Mouse (Mus musculus) stomach, postnatal 0 days (tissue): Measurements from ENCODE around the gene Akap8l. TPM values are rescaled to one million over a fixed set of nuclear protein-coding genes. Genes with fewer than 3 reads are reported as not detected.
A peak's percentile ranks its signal among the peaks of the same experiment; 100 is the strongest.

Experiments used
- ATAC-seq: fragments of 200-750 bp; cut with Nextera tagmentation; 2 replicates; pipeline ENCODE4 v1.8.0; 2017; ENCODE audit not compliant: low FRiP score, low TSS enrichment
- DNase-seq: peaks from one replicate; pipeline ENCODE4 v3.0.0-alpha.2; 2016; ENCODE audit warnings: low spot score
- H3K27ac ChIP-seq: fragments of 300-500 bp; sonication (generic); replicated peaks from 2 replicates; pipeline ENCODE4 v1.5.1; 2014; ENCODE audit warnings: mild to moderate bottlenecking, control low read depth
- H3K27me3 ChIP-seq: fragments of 300-500 bp; sonication (generic); 2 replicates; pipeline ENCODE4 v1.6.1; 2014; ENCODE audit warnings: low read length; ENCODE audit not compliant: control insufficient read depth, insufficient read depth
- H3K36me3 ChIP-seq: fragments of 300-500 bp; sonication (generic); 2 replicates; pipeline ENCODE4 v1.6.1; 2014; ENCODE audit warnings: low read length, mixed read lengths; ENCODE audit not compliant: control insufficient read depth, insufficient read depth
- H3K4me1 ChIP-seq: fragments of 300-500 bp; sonication (generic); replicated peaks from 2 replicates; pipeline ENCODE4 v1.6.1; 2014; ENCODE audit warnings: antibody characterized with exemption; ENCODE audit not compliant: control insufficient read depth, insufficient read depth
- H3K4me2 ChIP-seq: fragments of 300-500 bp; sonication (generic); replicated peaks from 2 replicates; pipeline ENCODE4 v1.6.1; 2014; ENCODE audit warnings: low read depth, mild to moderate bottlenecking, control low read depth, moderate library complexity
- H3K4me3 ChIP-seq: fragments of 300-500 bp; sonication (generic); 2 replicates; pipeline ENCODE4 v1.5.1; 2014; ENCODE audit warnings: low read depth, low read length, control low read depth
- H3K9ac ChIP-seq: fragments of 300-500 bp; sonication (generic); 2 replicates; pipeline ENCODE4 v1.6.1; 2014; ENCODE audit warnings: mild to moderate bottlenecking, low read length, control low read depth, mixed read lengths
- H3K9me3 ChIP-seq: fragments of 300-500 bp; sonication (generic); 2 replicates; pipeline ENCODE4 v1.6.1; 2016; ENCODE audit warnings: low read length; ENCODE audit not compliant: control insufficient read depth
- CTCF ChIP-seq: IDR thresholded peaks from 2 replicates; pipeline ENCODE4 v1.5.1; 2016; ENCODE audit warnings: antibody characterized with exemption, low read depth, mild to moderate bottlenecking, moderate library complexity
- EP300 ChIP-seq: optimal IDR thresholded peaks from 2 replicates; pipeline ENCODE3; 2016; ENCODE audit warnings: antibody characterized with exemption
- WGBS: fragments of 180-500 bp; shearing (Covaris S2); extraction: QIAGEN DNeasy Blood & Tissue Kit; methylation state at CpG from one replicate; pipeline ENCODE4 v1.1.7; 2014; 5-methylcytosine and 5-hydroxymethylcytosine counted together
- polyA plus RNA-seq: library from polyadenylated mRNA; unstranded; fragments of >200 nt; fragmentation: Nextera tagmentation; extraction: Ambion mirVana; gene quantifications from 2 replicates; pipeline ENCODE4 v1.2.1, GENCODE M21; 2015

The Akap8l gene
- polyA plus RNA-seq, 1 experiment from 2014 or later = 25.2 TPM

DNA sequence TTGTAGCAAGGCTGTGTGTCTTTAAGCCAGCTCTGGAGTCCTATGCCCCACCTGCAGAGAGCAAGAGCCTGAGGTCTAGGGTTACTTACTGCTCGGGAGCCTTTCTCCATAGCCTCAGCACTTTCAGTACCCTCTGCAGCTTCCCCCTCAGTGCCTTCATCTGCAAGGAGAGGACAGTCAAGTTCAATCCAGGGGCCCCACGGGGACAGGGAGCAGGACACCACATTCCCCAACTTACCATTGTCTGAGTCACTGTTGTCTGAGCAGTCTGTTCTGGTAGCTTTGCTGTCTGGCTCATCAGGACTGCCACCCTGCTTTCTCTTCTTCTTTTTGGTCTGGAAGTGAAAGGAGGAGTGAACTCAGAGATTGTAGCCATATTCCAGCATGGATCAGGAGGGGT, 14.5 kb downstream of the Akap8l start:
- H3K4me1 ChIP-seq = no peaks in the 10 kb centered on the region
- no peak for DNase-seq
- no peak for ATAC-seq
- WGBS = 76% methylated on average over 2 of the region's 2 CpGs
- no peaks in the 10 kb centered on the region for H3K9me3 ChIP-seq
- no peak overlapping the region for H3K9ac ChIP-seq
- no peak overlapping the region for H3K4me2 ChIP-seq
- H3K4me3 ChIP-seq = no peak overlapping the region
- H3K36me3 ChIP-seq = peaks cover 39% of the 10 kb centered on the region
- no peaks in the 10 kb centered on the region for H3K27me3 ChIP-seq
- H3K27ac ChIP-seq = no peak overlapping the region
- TF ChIP-seq CTCF = no peak
- no peak for TF ChIP-seq EP300

DNA sequence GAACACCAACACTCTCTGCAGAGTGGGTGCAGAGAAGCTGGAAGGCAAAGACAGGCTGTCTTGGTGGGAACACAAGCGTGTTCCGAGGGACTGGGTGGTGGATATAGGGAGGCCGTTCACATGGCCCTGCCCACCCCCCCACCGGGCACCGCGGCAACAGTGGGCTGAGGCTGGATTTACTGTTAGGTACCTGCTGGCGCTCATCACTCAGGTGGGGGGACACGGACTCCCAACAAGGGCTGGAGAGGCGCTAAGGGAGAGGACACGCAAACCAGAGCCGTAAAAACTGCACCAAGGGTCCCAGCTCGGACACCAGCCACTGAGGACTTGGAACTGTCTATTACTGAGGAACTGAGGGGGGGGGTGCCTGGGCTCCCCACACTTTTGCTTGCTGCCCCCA, 15.5 kb downstream of the Akap8l start:
- Histone ChIP-seq H3K27me3 (no peaks in the 10 kb centered on the region), H3K4me1 (no peaks in the 10 kb centered on the region), H3K4me3 (no peak overlapping the region), H3K27ac (no peak overlapping the region), H3K36me3 (peaks cover 39% of the 10 kb centered on the region), H3K4me2 (no peak overlapping the region), H3K9me3 (no peaks in the 10 kb centered on the region), H3K9ac (no peak overlapping the region)
- ATAC-seq = no peak; the same call in 1 of the 2 replicates
- no peak for DNase-seq
- WGBS = 96% methylated on average over 11 of the region's 12 CpGs
- no peak for TF ChIP-seq CTCF
- no peak for TF ChIP-seq EP300

DNA sequence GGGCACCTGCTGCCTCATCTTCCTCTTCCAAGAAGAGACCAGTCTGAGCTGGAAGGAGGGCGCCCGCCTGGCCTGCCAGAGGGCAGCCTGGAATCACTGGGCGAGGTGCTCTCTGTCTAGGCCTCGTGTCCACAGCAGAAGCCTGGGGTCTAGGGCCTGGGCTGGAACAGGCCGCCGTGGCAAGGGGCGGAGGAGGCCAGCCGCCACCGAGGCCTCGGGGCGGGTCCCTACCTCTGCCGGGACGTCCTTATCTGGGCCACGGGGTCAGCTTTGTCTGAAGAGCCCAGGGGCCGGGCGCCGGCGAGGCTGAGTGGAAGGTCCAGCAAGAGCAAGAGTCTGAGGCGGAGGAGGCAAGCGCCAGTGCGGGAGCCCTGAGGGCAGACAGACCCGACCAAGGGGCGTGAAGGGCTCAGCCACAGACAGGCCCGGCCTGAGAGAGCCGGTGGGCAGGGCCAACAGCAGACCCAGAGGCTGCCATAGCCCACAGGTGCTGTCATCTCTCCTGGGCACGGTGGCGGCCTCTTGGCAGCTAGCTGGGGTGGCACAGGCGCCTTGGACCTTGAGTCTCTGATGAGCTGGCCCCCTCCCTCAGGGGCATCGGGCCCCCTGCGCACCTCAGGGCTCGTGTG, 16.6 kb downstream of the Akap8l start:
- peak; percentile 56; the same call in 1 of the 2 replicates for ATAC-seq
- Histone ChIP-seq H3K9me3 (no peaks in the 10 kb centered on the region), H3K4me2 (no peak overlapping the region), H3K27ac (no peak overlapping the region), H3K36me3 (peaks cover 37% of the 10 kb centered on the region), H3K4me1 (no peaks in the 10 kb centered on the region), H3K9ac (no peak overlapping the region), H3K27me3 (no peaks in the 10 kb centered on the region), H3K4me3 (no peak overlapping the region)
- WGBS = 72% methylated on average over 31 of the region's 31 CpGs
- no peak for TF ChIP-seq EP300
- no peak for TF ChIP-seq CTCF
- peak; percentile 37 for DNase-seq

DNA sequence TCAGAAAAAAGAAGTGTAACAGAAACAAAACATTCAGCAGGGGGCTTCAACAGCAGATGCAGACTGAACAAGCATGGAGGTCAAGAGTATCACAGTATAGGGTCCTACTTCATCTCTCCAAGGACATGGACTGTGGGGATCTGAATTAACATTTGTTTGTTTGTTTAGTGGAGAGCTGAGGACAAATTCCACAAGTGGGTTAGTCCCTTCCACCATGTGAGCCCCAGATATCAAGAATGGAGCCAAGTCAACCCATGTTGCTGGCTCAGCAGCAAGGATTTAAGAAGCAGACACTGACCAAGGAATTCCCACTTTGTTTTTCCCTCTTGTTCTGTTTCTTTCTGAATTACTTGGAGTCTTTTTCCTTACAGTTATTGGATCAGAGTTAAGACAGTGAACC, 22.9 kb downstream of the Akap8l start:
- H3K9me3 ChIP-seq = no peaks in the 10 kb centered on the region
- no peak for TF ChIP-seq EP300
- no peak for TF ChIP-seq CTCF
- H3K36me3 ChIP-seq = peaks cover 12% of the 10 kb centered on the region
- DNase-seq (no peak), ATAC-seq (no peak)
- no peak overlapping the region for H3K9ac ChIP-seq
- no peak overlapping the region for H3K4me3 ChIP-seq
- H3K27me3 ChIP-seq = no peaks in the 10 kb centered on the region
- H3K27ac ChIP-seq = no peak overlapping the region
- H3K4me2 ChIP-seq = no peak overlapping the region
- no peaks in the 10 kb centered on the region for H3K4me1 ChIP-seq

- TF ChIP-seq EP300 (no peak), CTCF (no peak)
- Histone ChIP-seq H3K4me3 (no peak overlapping the region), H3K4me1 (peaks cover 2% of the 10 kb centered on the region; the same call in 1 of the 2 replicates), H3K4me2 (no peak overlapping the region), H3K27ac (no peak overlapping the region), H3K27me3 (no peaks in the 10 kb centered on the region), H3K9ac (no peak overlapping the region), H3K36me3 (no peaks in the 10 kb centered on the region), H3K9me3 (no peaks in the 10 kb centered on the region)
- ATAC-seq = no peak
- DNase-seq = no peak
- WGBS = 88% methylated on average over 1 of the region's 1 CpGs
Observed at GRCm38 (mm10) chr17:32322809-32323208, 27.6 kb downstream of the Akap8l start.

GRCm38 (mm10) chr17:32321836-32322235, 28.6 kb downstream of the Akap8l start:
- no peaks in the 10 kb centered on the region for H3K9me3 ChIP-seq
- H3K4me2 ChIP-seq = peak overlapping the region; percentile 75
- peak overlapping the region; percentile 85 for H3K27ac ChIP-seq
- no peak for ATAC-seq
- H3K4me1 ChIP-seq = peaks cover 2% of the 10 kb centered on the region; the same call in 1 of the 2 replicates
- TF ChIP-seq CTCF (no peak), EP300 (no peak)
- 10% methylated on average over 6 of the region's 6 CpGs for WGBS
- peak overlapping the region; percentile 86 for H3K4me3 ChIP-seq
- DNase-seq = peak; percentile 28
- H3K27me3 ChIP-seq = no peaks in the 10 kb centered on the region
- peak overlapping the region; percentile 73 for H3K9ac ChIP-seq
- peaks cover 5% of the 10 kb centered on the region for H3K36me3 ChIP-seq
